Mouse (Mus musculus): ENCODE data around the gene Tmem119. TPM values are rescaled to one million over a fixed set of nuclear protein-coding genes. Genes with fewer than 3 reads are reported as not detected.
"Not testable (repeated sequence)": the region's sequence is repeated elsewhere in the genome, so short reads cannot be mapped to it uniquely, and the experiment has no call there.

Tmem119 gene
- total and polyA plus RNA-seq, 3 experiments = 3.6 to 7.3 (median 5.8) TPM

DNA sequence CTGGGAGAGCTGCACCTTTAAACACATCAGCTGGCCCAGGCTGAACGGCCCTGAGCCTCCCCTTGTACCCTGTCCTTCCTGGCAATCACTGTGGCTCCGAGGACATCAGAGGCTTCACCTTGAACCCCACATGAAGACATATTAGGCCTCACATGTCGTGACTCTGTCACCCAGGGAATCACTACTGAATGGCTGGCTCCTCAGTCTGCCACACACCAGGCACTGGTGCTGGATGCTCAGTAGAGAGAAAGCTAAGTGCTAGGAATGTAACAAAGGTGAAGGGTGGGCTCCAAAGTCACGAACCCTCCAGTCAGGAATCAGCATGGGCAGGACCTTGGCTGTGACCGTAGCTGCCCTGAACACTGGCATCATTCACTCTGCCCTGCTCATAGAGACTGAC lies 20.7 kb downstream of the Tmem119 start:
- intact Hi-C loops (cut with DNase I) = no loop called here
- H3K36me3 ChIP-seq (ENCODE audit: control insufficient read depth, insufficient read depth, low read length) = no peaks in the 10 kb centered on the region
- no peak overlapping the region for H3K27ac ChIP-seq
- DNase-seq = no peak
- no peak overlapping the region for H3K4me3 ChIP-seq
- H3K27me3 ChIP-seq (ENCODE audit: control insufficient read depth, insufficient read depth, low read length) = no peaks in the 10 kb centered on the region
- WGBS = 73% methylated on average over 5 of the region's 5 CpGs
- H3K4me1 ChIP-seq (ENCODE audit: control insufficient read depth, insufficient read depth, low read length) = no peaks in the 10 kb centered on the region
- no peak overlapping the region for H3K9ac ChIP-seq (ENCODE audit: low read depth, low read length)
- H3K79me2 ChIP-seq (replicated peaks; ENCODE audit: control insufficient read depth, insufficient read depth, low read length) = no peaks in the 10 kb centered on the region
- no peak for TF ChIP-seq CTCF (IDR thresholded peaks at IDR 0.05)
- TF ChIP-seq EP300 (IDR thresholded peaks at IDR 0.05; ENCODE audit: insufficient read depth, low read depth, low read length) = no peak
- no peak for TF ChIP-seq POLR2A (IDR thresholded peaks at IDR 0.05; ENCODE audit: insufficient read depth, low read depth, low read length)

DNA sequence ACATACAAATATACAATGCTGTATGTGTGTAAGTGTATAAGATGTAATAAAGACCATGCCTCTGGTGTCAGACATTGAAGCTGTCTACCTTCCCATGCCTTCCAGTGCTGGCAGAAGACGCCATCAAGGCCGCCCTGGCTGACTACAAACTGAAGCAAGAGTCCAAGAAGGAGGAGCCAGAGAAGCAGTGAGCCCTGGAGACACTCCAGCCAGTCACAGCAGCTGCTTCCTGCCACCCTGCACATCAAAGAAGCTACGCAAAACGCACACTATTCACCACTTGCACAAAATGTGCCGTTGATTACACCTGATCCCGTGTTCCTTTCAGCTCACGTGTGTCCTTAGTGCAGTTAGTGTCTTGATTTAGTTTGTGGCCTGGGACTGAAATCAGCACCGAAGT lies 22.6 kb downstream of the Tmem119 start:
- intact Hi-C loops (cut with DNase I) = not testable (repeated sequence)

DNA sequence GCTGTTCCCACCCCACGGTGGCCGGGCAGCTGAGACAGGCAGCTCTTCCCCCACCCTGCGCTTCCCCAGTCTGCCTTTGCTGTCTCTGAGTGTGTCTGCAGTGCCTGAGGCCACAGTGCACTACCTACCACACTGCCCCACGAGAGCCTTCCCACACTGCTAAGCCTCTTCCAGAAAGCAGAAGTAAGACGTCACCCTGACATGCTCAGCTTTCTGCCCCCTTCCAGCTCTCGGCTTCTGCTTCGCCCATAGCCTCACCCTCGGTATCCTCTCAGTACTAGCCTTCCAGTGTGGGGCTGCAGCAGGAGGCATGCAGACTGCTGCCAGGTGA lies 23.5 kb downstream of the Tmem119 start:
- WGBS = 88% methylated on average over 8 of the region's 8 CpGs
- H3K9ac ChIP-seq (ENCODE audit: low read depth, low read length) = no peak overlapping the region
- H3K27me3 ChIP-seq (ENCODE audit: control insufficient read depth, insufficient read depth, low read length) = no peaks in the 10 kb centered on the region
- TF ChIP-seq CTCF (IDR thresholded peaks at IDR 0.05) (no peak), POLR2A (IDR thresholded peaks at IDR 0.05; ENCODE audit: insufficient read depth, low read depth, low read length) (no peak), EP300 (IDR thresholded peaks at IDR 0.05; ENCODE audit: insufficient read depth, low read depth, low read length) (no peak)
- no peak overlapping the region for H3K4me3 ChIP-seq
- H3K27ac ChIP-seq = no peak overlapping the region
- intact Hi-C loops (cut with DNase I) = no loop called here
- peak in 1 of 2 experiments; percentile 60 for DNase-seq
- no peaks in the 10 kb centered on the region for H3K79me2 ChIP-seq (replicated peaks; ENCODE audit: control insufficient read depth, insufficient read depth, low read length)
- no peaks in the 10 kb centered on the region for H3K4me1 ChIP-seq (ENCODE audit: control insufficient read depth, insufficient read depth, low read length)
- no peaks in the 10 kb centered on the region for H3K36me3 ChIP-seq (ENCODE audit: control insufficient read depth, insufficient read depth, low read length)

More for the DNA sequence above, 22.6 kb downstream of the Tmem119 start:
- not testable (repeated sequence) for H3K79me2 ChIP-seq (replicated peaks; ENCODE audit: control insufficient read depth, insufficient read depth, low read length); H3K27ac ChIP-seq; H3K36me3 ChIP-seq (ENCODE audit: control insufficient read depth, insufficient read depth, low read length); H3K4me1 ChIP-seq (ENCODE audit: control insufficient read depth, insufficient read depth, low read length); H3K9ac ChIP-seq (ENCODE audit: low read depth, low read length); H3K4me3 ChIP-seq; H3K27me3 ChIP-seq (ENCODE audit: control insufficient read depth, insufficient read depth, low read length)
- DNase-seq = peak in 1 of 2 experiments; percentile 31
- 70% methylated on average over 8 of the region's 8 CpGs for WGBS

DNA sequence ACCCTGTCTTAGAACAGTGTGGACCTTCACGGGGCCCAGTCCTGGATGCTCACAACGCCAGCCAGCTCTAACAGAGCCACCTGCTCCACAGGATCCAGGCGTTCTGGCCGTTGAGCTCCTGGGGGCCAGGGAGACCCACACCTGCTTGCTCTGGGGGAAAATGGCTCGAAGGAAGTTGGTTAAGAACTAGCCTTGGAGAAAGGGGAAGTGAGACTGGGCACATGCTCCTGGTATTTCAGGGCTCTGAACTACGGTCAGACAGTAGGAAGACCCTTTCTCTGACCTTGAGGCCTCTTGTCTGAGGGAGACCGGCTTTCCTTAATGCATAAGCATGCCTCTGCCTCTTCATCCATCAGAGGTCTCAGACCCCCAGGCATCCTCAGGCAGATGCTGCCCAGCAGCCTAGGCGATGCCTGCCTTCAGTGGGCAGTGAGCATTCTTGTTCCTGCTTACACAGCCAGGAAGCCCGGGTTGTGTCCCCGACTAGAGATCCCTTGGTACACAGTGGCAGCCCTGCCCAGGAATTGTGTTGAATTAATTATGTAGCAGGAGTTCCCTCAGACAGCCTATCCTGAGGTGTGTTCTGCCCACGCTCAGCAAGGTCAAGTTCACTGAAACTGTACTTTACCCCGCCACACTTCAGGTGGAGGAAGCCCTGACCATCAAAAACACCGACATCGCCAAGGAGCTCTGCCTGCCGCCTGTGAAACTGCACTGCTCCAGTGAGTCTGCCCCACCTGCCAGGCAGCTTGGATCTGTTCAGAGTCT lies 24.0 kb downstream of the Tmem119 start:
- H3K9ac ChIP-seq (ENCODE audit: low read depth, low read length) = no peak overlapping the region

DNA sequence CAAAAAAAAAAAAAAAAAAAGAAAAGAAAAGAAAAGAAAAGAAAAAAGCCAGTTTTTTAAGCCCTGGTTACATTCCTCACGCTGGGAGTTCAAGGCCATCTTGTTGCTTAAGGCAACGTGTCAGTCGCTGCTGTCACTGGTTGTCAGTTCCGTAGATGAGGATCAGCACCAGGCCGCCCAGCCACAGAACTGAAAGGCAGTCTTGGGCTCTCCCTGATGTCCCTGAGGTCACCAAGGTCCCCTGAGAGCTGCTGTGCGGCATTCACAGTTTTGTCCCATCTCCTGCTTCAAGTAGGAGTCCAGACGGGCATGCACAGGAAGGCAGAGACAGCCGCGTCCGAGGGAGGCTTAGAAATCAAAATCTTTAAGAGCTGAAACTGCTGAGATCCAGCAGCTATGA lies 24.7 kb downstream of the Tmem119 start:
- Histone ChIP-seq H3K9ac (ENCODE audit: low read depth, low read length) (no peak overlapping the region), H3K4me3 (no peak overlapping the region), H3K36me3 (ENCODE audit: control insufficient read depth, insufficient read depth, low read length) (no peaks in the 10 kb centered on the region), H3K4me1 (ENCODE audit: control insufficient read depth, insufficient read depth, low read length) (no peaks in the 10 kb centered on the region), H3K27me3 (ENCODE audit: control insufficient read depth, insufficient read depth, low read length) (no peaks in the 10 kb centered on the region), H3K27ac (no peak overlapping the region), H3K79me2 (replicated peaks; ENCODE audit: control insufficient read depth, insufficient read depth, low read length) (peaks cover 5% of the 10 kb centered on the region)
- intact Hi-C loops (cut with DNase I) = no loop called here
- 89% methylated on average over 10 of the region's 10 CpGs for WGBS
- TF ChIP-seq EP300 (IDR thresholded peaks at IDR 0.05; ENCODE audit: insufficient read depth, low read depth, low read length) (no peak), CTCF (IDR thresholded peaks at IDR 0.05) (no peak), POLR2A (IDR thresholded peaks at IDR 0.05; ENCODE audit: insufficient read depth, low read depth, low read length) (no peak)
- no peak for DNase-seq

More for the DNA sequence above, 24.0 kb downstream of the Tmem119 start:
- H3K36me3 ChIP-seq (ENCODE audit: control insufficient read depth, insufficient read depth, low read length) = no peaks in the 10 kb centered on the region
- WGBS = 90% methylated on average over 15 of the region's 15 CpGs
- intact Hi-C loops (cut with DNase I) = no loop called here
- DNase-seq = peak in 1 of 2 experiments; percentile 35
- no peak overlapping the region for H3K4me3 ChIP-seq
- no peaks in the 10 kb centered on the region for H3K27me3 ChIP-seq (ENCODE audit: control insufficient read depth, insufficient read depth, low read length)
- no peaks in the 10 kb centered on the region for H3K4me1 ChIP-seq (ENCODE audit: control insufficient read depth, insufficient read depth, low read length)
- H3K27ac ChIP-seq = no peak overlapping the region; the same call in 1 of the 2 replicates
- H3K79me2 ChIP-seq (replicated peaks; ENCODE audit: control insufficient read depth, insufficient read depth, low read length) = peaks cover under 1% of the 10 kb centered on the region
- no peak for TF ChIP-seq POLR2A (IDR thresholded peaks at IDR 0.05; ENCODE audit: insufficient read depth, low read depth, low read length)
- TF ChIP-seq CTCF (IDR thresholded peaks at IDR 0.05) = no peak
- no peak for TF ChIP-seq EP300 (IDR thresholded peaks at IDR 0.05; ENCODE audit: insufficient read depth, low read depth, low read length)

DNA sequence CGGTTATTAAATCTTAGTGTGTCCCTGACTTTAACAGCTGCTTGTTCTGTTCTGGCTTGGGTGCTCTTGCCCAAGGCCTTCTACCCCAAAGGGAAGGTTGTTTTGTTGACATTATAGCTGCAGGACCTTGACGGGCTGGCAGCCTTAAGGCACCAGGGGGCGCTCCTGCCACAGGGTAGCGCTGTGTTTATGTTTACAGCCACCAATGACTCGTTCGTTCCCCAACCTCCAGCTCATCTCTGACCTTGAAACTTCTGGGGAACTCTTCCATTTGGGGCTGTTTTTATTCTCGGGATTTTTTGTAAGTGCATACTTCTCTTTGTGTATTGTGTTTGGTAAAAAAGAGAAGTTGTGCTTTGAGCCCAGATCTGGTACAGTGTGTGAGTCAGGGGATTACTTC lies 26.7 kb downstream of the Tmem119 start:
- H3K9ac ChIP-seq (ENCODE audit: low read depth, low read length) = no peak overlapping the region

More for the DNA sequence above, 26.7 kb downstream of the Tmem119 start:
- peak overlapping the region; percentile 96 for H3K4me3 ChIP-seq
- DNase-seq = peak; percentile 86 to 91
- peak overlapping the region; percentile 82 for H3K27ac ChIP-seq
- no peaks in the 10 kb centered on the region for H3K36me3 ChIP-seq (ENCODE audit: control insufficient read depth, insufficient read depth, low read length)
- WGBS = under 1% methylated on average over 7 of the region's 7 CpGs
- peaks cover 9% of the 10 kb centered on the region for H3K79me2 ChIP-seq (replicated peaks; ENCODE audit: control insufficient read depth, insufficient read depth, low read length)
- peak; percentile 83 for TF ChIP-seq EP300 (IDR thresholded peaks at IDR 0.05; ENCODE audit: insufficient read depth, low read depth, low read length)
- TF ChIP-seq CTCF (IDR thresholded peaks at IDR 0.05) = peak; percentile 97
- no peak for TF ChIP-seq POLR2A (IDR thresholded peaks at IDR 0.05; ENCODE audit: insufficient read depth, low read depth, low read length)
- H3K27me3 ChIP-seq (ENCODE audit: control insufficient read depth, insufficient read depth, low read length) = no peaks in the 10 kb centered on the region
- intact Hi-C loops (cut with DNase I) = loop anchor here (1.0 to 5.0 kb wide), 4 partner anchors 42 to 669 kb away; partner anchors contain the start of genes Mmab, Mvk and Ssh1
- H3K4me1 ChIP-seq (ENCODE audit: control insufficient read depth, insufficient read depth, low read length) = no peaks in the 10 kb centered on the region
